Mouse (Mus musculus) lung, embryonic 14.5 days (tissue): ENCODE data around the gene Hist1h3b. TPM values are rescaled to one million over a fixed set of nuclear protein-coding genes. Genes with fewer than 3 reads are reported as not detected.
"Not testable (repeated sequence)": the region's sequence is repeated elsewhere in the genome, so short reads cannot be mapped to it uniquely, and the experiment has no call there.

Source experiments
- ATAC-seq: fragments of 200-750 bp; cut with Nextera tagmentation; 2 replicates; pipeline ENCODE4 v1.8.0; 2017; ENCODE audit warnings: mild to moderate bottlenecking, moderate TSS enrichment, moderate library complexity; ENCODE audit not compliant: insufficient read depth
- DNase-seq: peaks from one replicate; pipeline ENCODE4 v3.0.0-alpha.2; 2015
- H3K27ac ChIP-seq: fragments of 300-500 bp; sonication (generic); 2 replicates; pipeline ENCODE4 v1.5.1; 2014; ENCODE audit warnings: low read depth, mild to moderate bottlenecking, moderate library complexity
- H3K27me3 ChIP-seq: fragments of 300-500 bp; sonication (generic); 2 replicates; pipeline ENCODE4 v1.6.1; 2014; ENCODE audit warnings: low read length, control low read depth; ENCODE audit not compliant: insufficient read depth
- H3K36me3 ChIP-seq: fragments of 300-500 bp; sonication (generic); 2 replicates; pipeline ENCODE4 v1.6.1; 2014; ENCODE audit warnings: control low read depth; ENCODE audit not compliant: insufficient read depth
- H3K4me1 ChIP-seq: fragments of 300-500 bp; sonication (generic); 2 replicates; pipeline ENCODE4 v1.6.1; 2014; ENCODE audit warnings: antibody characterized with exemption, control low read depth; ENCODE audit not compliant: insufficient read depth
- H3K4me2 ChIP-seq: fragments of 300-500 bp; sonication (generic); 2 replicates; pipeline ENCODE4 v1.6.1; 2014; ENCODE audit warnings: mild to moderate bottlenecking
- H3K4me3 ChIP-seq: fragments of 300-500 bp; sonication (generic); 2 replicates; pipeline ENCODE4 v1.5.1; 2014; ENCODE audit warnings: low read depth, low read length
- H3K9ac ChIP-seq: fragments of 300-500 bp; sonication (generic); 2 replicates; pipeline ENCODE4 v1.6.1; 2014
- H3K9me3 ChIP-seq: fragments of 300-500 bp; sonication (generic); 2 replicates; pipeline ENCODE4 v1.6.1; 2016; ENCODE audit warnings: low read depth, low read length, control low read depth
- CTCF ChIP-seq: IDR thresholded peaks from 2 replicates; pipeline ENCODE4 v1.5.1; 2016; ENCODE audit warnings: antibody characterized with exemption, low read depth
- WGBS: fragments of 180-500 bp; shearing (Covaris S2); extraction: QIAGEN DNeasy Blood & Tissue Kit; methylation state at CpG from one replicate; pipeline ENCODE4 v1.1.7; 2014; 5-methylcytosine and 5-hydroxymethylcytosine counted together
- polyA plus RNA-seq: library from polyadenylated mRNA; unstranded; fragments of >200 nt; fragmentation: Nextera tagmentation; extraction: Ambion mirVana; gene quantifications from 2 replicates; pipeline ENCODE4 v1.2.1, GENCODE M21; 2014

Gene Hist1h3b
- polyA plus RNA-seq, 1 experiment from 2014 or later: 18.4 TPM

GRCm38 (mm10) chr13:23743963-23744362 lies 8.1 kb upstream of the Hist1h3b start:
- H3K27ac ChIP-seq: peak overlapping the region; percentile 100
- H3K27me3 ChIP-seq: no peaks in the 10 kb centered on the region
- DNase-seq (peak; percentile 57), ATAC-seq (no peak)
- peaks cover 13% of the 10 kb centered on the region for H3K4me1 ChIP-seq
- no peak for TF ChIP-seq CTCF
- H3K4me3 ChIP-seq: peak overlapping the region; percentile 45
- H3K36me3 ChIP-seq: no peaks in the 10 kb centered on the region
- WGBS: 28% methylated on average over 4 of the region's 4 CpGs
- H3K9me3 ChIP-seq: no peaks in the 10 kb centered on the region
- H3K9ac ChIP-seq: peak overlapping the region; percentile 67
- H3K4me2 ChIP-seq: peak overlapping the region; percentile 91

- Histone ChIP-seq H3K9ac (peak overlapping the region; percentile 67), H3K4me3 (peak overlapping the region; percentile 45), H3K4me1 (peaks cover 13% of the 10 kb centered on the region), H3K9me3 (no peaks in the 10 kb centered on the region), H3K27ac (peak overlapping the region; percentile 100), H3K36me3 (no peaks in the 10 kb centered on the region), H3K27me3 (no peaks in the 10 kb centered on the region), H3K4me2 (peak overlapping the region; percentile 91)
- peak; percentile 59 for DNase-seq
- 1% methylated on average over 17 of the region's 36 CpGs for WGBS
- TF ChIP-seq CTCF: no peak
- no peak for ATAC-seq
Measured at GRCm38 (mm10) chr13:23744421-23745380, 7.4 kb upstream of the Hist1h3b start.

GRCm38 (mm10) chr13:23745381-23746161 lies 6.5 kb upstream of the Hist1h3b start, which contains the start of gene Hist1h3c:
Gene Hist1h3c, minus strand, starts transcription at chr13:23745602.
- no peaks in the 10 kb centered on the region for H3K27me3 ChIP-seq
- peaks cover 10% of the 10 kb centered on the region for H3K4me1 ChIP-seq
- TF ChIP-seq CTCF: no peak
- WGBS: under 1% methylated on average over 23 of the region's 28 CpGs
- ATAC-seq (peak; percentile 68), DNase-seq (peak; percentile 98)
- peak within 1 kb of the TSS; percentile 91 for H3K4me2 ChIP-seq
- H3K4me3 ChIP-seq: peak within 1 kb of the TSS; percentile 45
- no peaks in the 10 kb centered on the region for H3K9me3 ChIP-seq
- H3K36me3 ChIP-seq: no peaks in the 10 kb centered on the region
- H3K27ac ChIP-seq: peak within 1 kb of the TSS; percentile 100
- peak within 1 kb of the TSS; percentile 79 for H3K9ac ChIP-seq

- not testable (repeated sequence) for H3K27me3 ChIP-seq, H3K9me3 ChIP-seq, H3K36me3 ChIP-seq, H3K4me1 ChIP-seq
- Histone ChIP-seq H3K27ac (peak within 1 kb of the TSS; percentile 100), H3K4me3 (peak within 1 kb of the TSS; percentile 45), H3K9ac (peak within 1 kb of the TSS; percentile 79), H3K4me2 (peak within 1 kb of the TSS; percentile 91)
- ATAC-seq (peak; percentile 93), DNase-seq (peak; percentile 93)
- WGBS: under 1% methylated on average over 35 of the region's 58 CpGs
- peak; percentile 5; the same call in 1 of the 2 replicates for TF ChIP-seq CTCF
Measured at GRCm38 (mm10) chr13:23746201-23747080, 5.6 kb upstream of the Hist1h3b start, which contains the start of gene Hist1h2bb. Gene Hist1h2bb, plus strand, starts transcription at chr13:23746734.

GRCm38 (mm10) chr13:23747081-23747891 lies 4.8 kb upstream of the Hist1h3b start:
- Histone ChIP-seq H3K27me3 (no peaks in the 10 kb centered on the region), H3K4me2 (peak overlapping the region; percentile 91), H3K4me1 (peaks cover 8% of the 10 kb centered on the region), H3K9me3 (no peaks in the 10 kb centered on the region), H3K27ac (peak overlapping the region; percentile 100), H3K9ac (peak overlapping the region; percentile 62), H3K36me3 (no peaks in the 10 kb centered on the region), H3K4me3 (peak overlapping the region; percentile 45)
- DNase-seq: peak; percentile 73
- ATAC-seq: no peak; the same call in 1 of the 2 replicates
- no peak for TF ChIP-seq CTCF
- 2% methylated on average over 10 of the region's 13 CpGs for WGBS

- no peaks in the 10 kb centered on the region for H3K9me3 ChIP-seq
- no peak for ATAC-seq
- peaks cover 8% of the 10 kb centered on the region for H3K4me1 ChIP-seq
- H3K9ac ChIP-seq: peak overlapping the region; percentile 62
- H3K27me3 ChIP-seq: no peaks in the 10 kb centered on the region
- no peaks in the 10 kb centered on the region for H3K36me3 ChIP-seq
- 6% methylated on average over 4 of the region's 4 CpGs for WGBS
- peak overlapping the region; percentile 45 for H3K4me3 ChIP-seq
- peak overlapping the region; percentile 91 for H3K4me2 ChIP-seq
- peak; percentile 64 for DNase-seq
- peak overlapping the region; percentile 100 for H3K27ac ChIP-seq
- no peak for TF ChIP-seq CTCF
Measured at GRCm38 (mm10) chr13:23747892-23748288, 4.2 kb upstream of the Hist1h3b start.
